Mouse (Mus musculus): ENCODE measurements around the gene Aff1. TPM values are rescaled to one million over a fixed set of nuclear protein-coding genes. Genes with fewer than 3 reads are reported as not detected.

The Aff1 gene
- polyA plus RNA-seq (2015; fragmentation: Nextera tagmentation; extraction: Ambion mirVana), result 1.9 and 3.0 TPM in 2 replicates

DNA sequence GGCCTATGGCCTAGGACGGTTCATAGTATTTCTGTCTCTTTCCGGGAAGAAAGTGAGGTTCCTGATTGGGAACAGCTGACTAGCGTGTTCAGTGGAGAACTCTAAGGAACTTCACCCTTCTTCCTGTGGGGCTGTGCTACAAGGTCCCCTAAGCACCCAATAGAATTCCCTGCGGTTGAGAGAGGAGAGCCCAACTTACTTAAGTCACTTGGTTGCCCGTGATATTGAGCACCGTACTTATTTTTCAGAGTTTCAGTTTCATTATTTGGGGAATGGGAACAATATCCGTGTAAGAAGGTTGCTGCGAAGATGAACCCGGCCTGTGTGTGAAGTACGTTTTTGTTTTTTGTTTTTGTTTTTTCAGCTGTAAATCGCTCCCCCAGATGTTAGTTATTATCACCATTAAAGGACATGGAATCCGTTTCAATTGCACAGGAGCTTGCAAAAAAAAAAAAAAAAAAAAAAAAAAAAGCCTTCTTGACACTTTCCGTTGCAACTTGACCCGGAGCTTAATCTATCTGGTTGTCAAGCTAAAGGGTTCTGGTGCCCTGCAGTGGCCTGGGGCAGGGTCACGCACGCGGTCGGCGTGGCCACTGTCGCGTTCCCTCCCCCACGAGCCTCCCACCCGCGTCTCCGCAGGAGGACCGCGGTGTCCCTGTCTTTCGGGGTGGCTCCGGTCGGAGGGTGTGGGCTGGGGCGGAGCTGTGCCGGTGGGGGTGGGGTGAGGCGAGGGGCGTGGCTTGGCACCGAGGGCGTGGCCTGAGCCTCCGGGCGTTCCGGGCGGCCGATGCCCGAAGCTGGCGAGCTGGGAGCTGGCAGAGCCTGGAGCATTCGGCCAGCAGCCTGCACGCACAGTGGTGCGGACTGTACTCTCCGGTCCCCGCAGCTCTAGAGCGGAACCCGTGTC lies at the start of gene Aff1:
TSS of gene Aff1 (plus strand) at position 751 of the 907 bp plus-strand sequence.
- Histone ChIP-seq H3K4me1 (ENCODE audit: control insufficient read depth, insufficient read depth, low read depth, low read length) (peaks cover 19% of the 10 kb centered on the region), H3K9me3 (ENCODE audit: control insufficient read depth, low read length) (no peaks in the 10 kb centered on the region), H3K4me2 (ENCODE audit: low read length) (peak within 1 kb of the TSS; percentile 100), H3K36me3 (ENCODE audit: control insufficient read depth, insufficient read depth, low read length) (no peaks in the 10 kb centered on the region), H3K4me3 (ENCODE audit: low read length) (peak within 1 kb of the TSS; percentile 67), H3K27me3 (replicated peaks; ENCODE audit: control insufficient read depth, insufficient read depth, low read length) (peaks cover 11% of the 10 kb centered on the region), H3K9ac (ENCODE audit: low read depth, low read length) (peak within 1 kb of the TSS; percentile 64), H3K27ac (ENCODE audit: low read depth, low read length) (no peak within 1 kb of the TSS)
- ATAC-seq, result peak; percentile 91
- 5% methylated on average over 48 of the region's 50 CpGs for WGBS

DNA sequence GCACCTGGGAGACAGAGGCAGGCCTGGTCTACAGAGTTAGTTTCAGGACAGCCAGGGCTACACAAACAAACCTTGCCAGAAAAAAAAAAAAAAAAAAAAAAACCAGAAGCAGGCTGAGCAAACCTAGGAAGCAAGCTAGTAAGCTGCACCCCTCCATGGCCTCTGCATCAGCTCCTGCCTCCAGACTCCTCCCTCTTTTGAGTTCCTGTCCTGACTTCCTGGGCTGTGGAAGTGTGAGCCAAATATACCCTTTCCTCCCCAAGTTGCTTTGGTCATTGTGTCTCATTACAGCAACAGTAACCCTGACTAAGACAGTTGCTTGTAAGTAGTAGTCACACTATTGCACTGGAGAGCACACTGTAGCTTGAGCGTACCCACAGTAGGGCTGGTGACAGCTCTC lies 48.0 kb upstream of the Aff1 start:
- H3K36me3 ChIP-seq (ENCODE audit: control insufficient read depth, insufficient read depth, low read length), result no peaks in the 10 kb centered on the region
- no peak overlapping the region for H3K4me3 ChIP-seq (ENCODE audit: low read length)
- H3K27me3 ChIP-seq (replicated peaks; ENCODE audit: control insufficient read depth, insufficient read depth, low read length), result no peaks in the 10 kb centered on the region
- ATAC-seq, result no peak
- no peak overlapping the region for H3K27ac ChIP-seq (ENCODE audit: low read depth, low read length)
- no peak overlapping the region for H3K4me2 ChIP-seq (ENCODE audit: low read length)
- H3K4me1 ChIP-seq (ENCODE audit: control insufficient read depth, insufficient read depth, low read depth, low read length), result no peaks in the 10 kb centered on the region
- H3K9me3 ChIP-seq (ENCODE audit: control insufficient read depth, low read length), result no peaks in the 10 kb centered on the region
- H3K9ac ChIP-seq (ENCODE audit: low read depth, low read length), result no peak overlapping the region
- 94% methylated on average over 1 of the region's 1 CpGs for WGBS

DNA sequence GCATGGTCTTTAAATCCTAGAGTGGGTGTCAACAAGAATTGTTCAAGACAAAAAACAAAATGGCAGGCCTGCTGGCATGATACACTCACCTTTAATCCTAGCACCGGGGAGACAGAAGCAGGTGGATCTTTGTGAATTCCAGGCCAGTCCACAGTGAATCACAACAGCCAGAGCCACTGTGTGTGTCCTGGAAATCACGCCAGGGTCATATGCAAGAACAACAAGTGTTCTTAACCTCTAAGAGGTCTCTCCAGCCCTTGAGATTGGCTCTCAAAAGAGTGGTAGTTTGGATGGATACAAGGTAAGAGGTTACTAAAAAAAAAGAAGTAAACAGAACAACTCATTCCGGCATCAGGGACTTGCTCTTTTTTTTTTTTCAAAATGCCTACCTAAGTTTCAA lies 44.9 kb upstream of the Aff1 start:
- Histone ChIP-seq H3K27ac (ENCODE audit: low read depth, low read length) (no peak overlapping the region), H3K36me3 (ENCODE audit: control insufficient read depth, insufficient read depth, low read length) (no peaks in the 10 kb centered on the region), H3K9ac (ENCODE audit: low read depth, low read length) (no peak overlapping the region), H3K27me3 (replicated peaks; ENCODE audit: control insufficient read depth, insufficient read depth, low read length) (no peaks in the 10 kb centered on the region), H3K4me2 (ENCODE audit: low read length) (no peak overlapping the region), H3K9me3 (ENCODE audit: control insufficient read depth, low read length) (no peaks in the 10 kb centered on the region), H3K4me1 (ENCODE audit: control insufficient read depth, insufficient read depth, low read depth, low read length) (no peaks in the 10 kb centered on the region), H3K4me3 (ENCODE audit: low read length) (no peak overlapping the region)
- WGBS, result 85% methylated on average over 3 of the region's 3 CpGs
- ATAC-seq, result no peak

DNA sequence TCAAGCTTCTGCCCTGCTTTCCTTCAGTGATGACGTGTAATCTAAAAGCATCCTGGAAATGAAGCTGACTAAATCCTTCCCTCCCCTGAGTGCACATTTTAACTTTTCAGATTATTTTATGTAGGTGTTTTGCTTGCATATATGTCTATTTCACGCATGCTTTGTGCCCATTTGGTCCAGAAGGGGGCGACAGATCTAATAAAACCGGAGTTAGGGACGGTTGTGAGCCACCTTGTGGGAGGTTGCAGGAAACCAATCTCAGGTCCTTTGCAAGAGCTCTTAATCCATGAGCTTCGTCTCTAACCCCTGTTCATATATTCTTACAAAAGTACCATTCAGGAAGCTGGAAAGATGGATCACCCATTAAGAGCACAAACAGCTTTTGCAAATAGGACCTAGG lies 37.9 kb upstream of the Aff1 start:
- Histone ChIP-seq H3K4me2 (ENCODE audit: low read length) (no peak overlapping the region), H3K4me1 (ENCODE audit: control insufficient read depth, insufficient read depth, low read depth, low read length) (peaks cover 2% of the 10 kb centered on the region; the same call in 1 of the 2 replicates), H3K36me3 (ENCODE audit: control insufficient read depth, insufficient read depth, low read length) (no peaks in the 10 kb centered on the region), H3K9me3 (ENCODE audit: control insufficient read depth, low read length) (no peaks in the 10 kb centered on the region), H3K27me3 (replicated peaks; ENCODE audit: control insufficient read depth, insufficient read depth, low read length) (no peaks in the 10 kb centered on the region), H3K27ac (ENCODE audit: low read depth, low read length) (no peak overlapping the region), H3K9ac (ENCODE audit: low read depth, low read length) (no peak overlapping the region), H3K4me3 (ENCODE audit: low read length) (no peak overlapping the region)
- ATAC-seq, result no peak
- 29% methylated on average over 6 of the region's 6 CpGs for WGBS

DNA sequence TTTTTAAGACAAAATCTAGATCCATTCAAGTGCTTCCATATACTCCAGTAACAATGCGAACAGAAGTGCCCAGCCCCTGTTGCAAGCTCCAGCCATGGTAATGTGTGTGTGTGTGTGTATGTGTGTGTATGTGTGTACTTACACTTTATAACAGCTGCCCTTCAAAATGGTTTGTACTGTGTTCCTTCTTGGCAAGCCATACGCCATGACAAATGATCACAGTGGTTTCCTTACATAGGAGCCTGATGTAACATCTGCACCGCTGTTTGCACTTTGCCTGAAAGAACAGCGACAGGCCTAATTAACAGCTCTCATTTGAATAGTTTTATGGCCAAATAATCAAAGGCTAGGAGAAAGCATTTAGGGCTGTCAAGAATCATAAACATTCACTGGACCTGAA lies 37.4 kb upstream of the Aff1 start:
- Histone ChIP-seq H3K4me2 (ENCODE audit: low read length) (peak overlapping the region; percentile 100), H3K36me3 (ENCODE audit: control insufficient read depth, insufficient read depth, low read length) (no peaks in the 10 kb centered on the region), H3K4me1 (ENCODE audit: control insufficient read depth, insufficient read depth, low read depth, low read length) (peaks cover 2% of the 10 kb centered on the region; the same call in 1 of the 2 replicates), H3K9ac (ENCODE audit: low read depth, low read length) (no peak overlapping the region), H3K9me3 (ENCODE audit: control insufficient read depth, low read length) (no peaks in the 10 kb centered on the region), H3K27ac (ENCODE audit: low read depth, low read length) (no peak overlapping the region), H3K4me3 (ENCODE audit: low read length) (peak overlapping the region; percentile 65; the same call in 1 of the 2 replicates), H3K27me3 (replicated peaks; ENCODE audit: control insufficient read depth, insufficient read depth, low read length) (no peaks in the 10 kb centered on the region)
- peak; percentile 2; the same call in 1 of the 2 replicates for ATAC-seq
- WGBS, result 62% methylated on average over 4 of the region's 4 CpGs

DNA sequence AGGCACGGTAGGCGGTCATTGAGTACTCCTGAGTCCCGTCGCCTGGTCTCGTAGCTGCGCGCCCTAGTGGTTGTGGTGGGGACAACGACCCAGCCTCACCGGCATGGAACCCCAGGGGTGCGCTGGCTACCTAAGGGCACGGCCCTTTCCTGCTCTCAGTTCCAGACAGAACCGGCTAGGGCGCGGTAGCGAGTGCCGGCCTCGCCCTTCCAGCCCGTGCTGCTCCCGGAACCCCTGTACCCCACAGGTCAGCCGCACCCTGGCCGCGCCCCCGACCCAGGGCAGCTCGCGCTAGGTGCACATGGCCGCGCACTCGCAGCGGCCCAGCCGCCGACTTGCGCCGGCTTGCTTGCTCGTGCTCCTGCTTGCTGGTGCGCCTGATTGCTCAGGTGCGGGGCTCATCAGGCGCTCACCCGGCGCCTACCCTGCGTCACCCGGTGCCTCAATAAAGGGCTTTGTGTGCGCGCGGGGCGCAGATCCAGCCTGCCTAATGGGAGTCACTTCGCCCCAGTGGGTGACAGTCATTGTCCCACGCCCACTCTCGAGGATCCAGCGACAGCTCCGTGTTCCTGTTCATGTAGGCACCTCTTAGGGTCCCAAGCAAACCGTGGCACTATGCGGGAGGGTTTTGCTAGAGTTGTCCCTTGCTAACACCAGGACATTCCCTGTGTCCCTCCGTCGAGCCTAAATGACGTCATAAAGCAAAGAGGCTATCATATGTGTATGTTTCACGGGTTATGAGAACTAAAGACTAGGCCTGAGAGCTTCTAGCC lies 36.6 kb upstream of the Aff1 start, which contains the start of gene 1700016H13Rik:
TSS of gene 1700016H13Rik (minus strand) at position 665 of the 773 bp plus-strand sequence.
- H3K4me1 ChIP-seq (ENCODE audit: control insufficient read depth, insufficient read depth, low read depth, low read length), result peaks cover 2% of the 10 kb centered on the region; the same call in 1 of the 2 replicates
- no peaks in the 10 kb centered on the region for H3K36me3 ChIP-seq (ENCODE audit: control insufficient read depth, insufficient read depth, low read length)
- H3K4me3 ChIP-seq (ENCODE audit: low read length), result peak within 1 kb of the TSS; percentile 65
- H3K9me3 ChIP-seq (ENCODE audit: control insufficient read depth, low read length), result no peaks in the 10 kb centered on the region
- H3K27me3 ChIP-seq (replicated peaks; ENCODE audit: control insufficient read depth, insufficient read depth, low read length), result no peaks in the 10 kb centered on the region
- H3K27ac ChIP-seq (ENCODE audit: low read depth, low read length), result no peak within 1 kb of the TSS
- H3K9ac ChIP-seq (ENCODE audit: low read depth, low read length), result peak within 1 kb of the TSS; percentile 80
- WGBS, result under 1% methylated on average over 47 of the region's 56 CpGs
- H3K4me2 ChIP-seq (ENCODE audit: low read length), result peak within 1 kb of the TSS; percentile 100
- ATAC-seq, result peak; percentile 73

DNA sequence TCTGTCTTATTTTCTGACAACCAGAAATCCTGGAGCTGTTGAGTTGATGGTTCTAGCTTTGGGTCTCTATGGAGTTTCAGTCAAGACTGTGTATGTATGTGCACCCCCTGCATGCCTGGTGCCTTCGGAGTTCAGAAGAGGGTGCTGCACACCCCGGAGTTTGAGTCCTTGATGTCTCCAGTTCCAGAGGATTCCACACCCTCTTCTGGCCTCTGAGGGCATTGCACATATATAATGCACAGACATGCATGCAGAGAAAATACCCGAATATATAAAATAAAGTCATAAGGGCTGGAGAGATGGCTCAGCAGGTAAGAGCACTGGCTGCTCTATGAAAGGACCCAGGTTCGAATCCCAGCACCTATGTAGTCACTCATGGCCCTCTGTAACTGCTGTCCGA lies 33.3 kb upstream of the Aff1 start:
- no peak overlapping the region for H3K4me3 ChIP-seq (ENCODE audit: low read length)

DNA sequence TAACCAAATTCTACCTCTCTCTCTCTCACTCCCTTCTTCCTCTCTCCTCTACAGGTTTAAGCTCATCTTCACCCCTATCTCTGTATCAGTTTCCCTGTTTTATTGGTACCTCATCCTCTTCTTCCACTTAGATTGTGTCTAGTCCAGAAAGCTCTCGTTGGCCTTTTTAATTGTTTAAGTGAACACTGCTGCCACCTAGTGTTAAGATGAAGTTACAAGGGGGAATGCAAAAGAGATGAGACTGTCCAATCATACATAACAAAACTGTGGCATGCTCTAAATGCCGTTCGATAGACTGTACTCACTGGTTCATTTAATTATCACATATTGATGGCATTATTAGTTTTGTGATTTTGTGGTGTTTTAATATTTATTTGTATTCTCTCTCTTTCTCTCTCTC lies 32.6 kb upstream of the Aff1 start:
- no peak overlapping the region for H3K4me3 ChIP-seq (ENCODE audit: low read length)
- H3K36me3 ChIP-seq (ENCODE audit: control insufficient read depth, insufficient read depth, low read length), result no peaks in the 10 kb centered on the region
- no peak overlapping the region for H3K4me2 ChIP-seq (ENCODE audit: low read length)
- H3K27me3 ChIP-seq (replicated peaks; ENCODE audit: control insufficient read depth, insufficient read depth, low read length), result no peaks in the 10 kb centered on the region
- H3K27ac ChIP-seq (ENCODE audit: low read depth, low read length), result no peak overlapping the region
- no peak for ATAC-seq
- H3K9ac ChIP-seq (ENCODE audit: low read depth, low read length), result no peak overlapping the region
- no peaks in the 10 kb centered on the region for H3K9me3 ChIP-seq (ENCODE audit: control insufficient read depth, low read length)
- H3K4me1 ChIP-seq (ENCODE audit: control insufficient read depth, insufficient read depth, low read depth, low read length), result peaks cover 2% of the 10 kb centered on the region; the same call in 1 of the 2 replicates
- WGBS, result 22% methylated on average over 3 of the region's 3 CpGs

More for the DNA sequence above, 33.3 kb upstream of the Aff1 start:
- Histone ChIP-seq H3K27me3 (replicated peaks; ENCODE audit: control insufficient read depth, insufficient read depth, low read length) (no peaks in the 10 kb centered on the region), H3K36me3 (ENCODE audit: control insufficient read depth, insufficient read depth, low read length) (no peaks in the 10 kb centered on the region), H3K4me2 (ENCODE audit: low read length) (no peak overlapping the region), H3K9ac (ENCODE audit: low read depth, low read length) (no peak overlapping the region), H3K9me3 (ENCODE audit: control insufficient read depth, low read length) (no peaks in the 10 kb centered on the region), H3K27ac (ENCODE audit: low read depth, low read length) (no peak overlapping the region), H3K4me1 (ENCODE audit: control insufficient read depth, insufficient read depth, low read depth, low read length) (peaks cover 2% of the 10 kb centered on the region; the same call in 1 of the 2 replicates)
- no peak for ATAC-seq
- 70% methylated on average over 5 of the region's 5 CpGs for WGBS

DNA sequence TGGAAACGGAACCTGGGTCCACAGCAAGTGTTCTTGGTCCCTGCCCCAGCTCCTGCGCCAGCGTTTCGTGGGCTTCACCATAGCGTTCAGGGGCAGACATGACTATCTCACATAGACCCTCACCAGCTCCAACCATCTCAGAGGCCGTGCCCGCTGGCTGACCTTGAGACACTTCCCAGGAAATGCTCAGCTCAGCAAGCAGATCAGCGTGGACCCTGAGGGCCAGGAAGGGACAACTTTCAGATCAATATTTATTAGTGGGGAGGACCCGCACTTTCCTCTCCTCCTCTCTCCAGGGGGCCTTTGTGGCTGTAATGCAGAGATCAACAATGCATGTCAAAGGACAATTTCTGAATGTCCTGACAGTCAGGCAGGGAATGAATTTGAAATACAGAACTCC lies 27.2 kb upstream of the Aff1 start:
- 71% methylated on average over 9 of the region's 9 CpGs for WGBS
- Histone ChIP-seq H3K27ac (ENCODE audit: low read depth, low read length) (no peak overlapping the region), H3K9me3 (ENCODE audit: control insufficient read depth, low read length) (no peaks in the 10 kb centered on the region), H3K4me2 (ENCODE audit: low read length) (no peak overlapping the region), H3K4me3 (ENCODE audit: low read length) (no peak overlapping the region), H3K9ac (ENCODE audit: low read depth, low read length) (no peak overlapping the region), H3K36me3 (ENCODE audit: control insufficient read depth, insufficient read depth, low read length) (no peaks in the 10 kb centered on the region), H3K27me3 (replicated peaks; ENCODE audit: control insufficient read depth, insufficient read depth, low read length) (no peaks in the 10 kb centered on the region), H3K4me1 (ENCODE audit: control insufficient read depth, insufficient read depth, low read depth, low read length) (no peaks in the 10 kb centered on the region)
- ATAC-seq, result no peak
